Mouse (Mus musculus) adrenal gland, postnatal 0 days (tissue): ENCODE results near the gene 2310061I04Rik. TPM values are rescaled to one million over a fixed set of nuclear protein-coding genes. Genes with fewer than 3 reads are reported as not detected.

Experiments used
- microRNA-seq: library from miRNA; unstranded; fragments of <30 nt; microRNA quantifications from one replicate; pipeline ENCODE4, GENCODE M21; 2016; ENCODE audit warnings: borderline replicate concordance; ENCODE audit not compliant: insufficient number of aligned reads
- polyA plus RNA-seq: library from polyadenylated mRNA; unstranded; fragments of >200 nt; fragmentation: Nextera tagmentation; extraction: Ambion mirVana; gene quantifications from 2 replicates; pipeline ENCODE4 v1.2.1, GENCODE M21; 2015

2310061I04Rik gene
- polyA plus RNA-seq: 13.8 and 19.1 TPM in 2 replicates

GRCm38 (mm10) chr17:35896781-35897643 is at the start of gene 2310061I04Rik:
TSS of gene 2310061I04Rik (minus strand) at chr17:35897431.

GRCm38 (mm10) chr17:35916297-35917142 is 19.3 kb upstream of the 2310061I04Rik start, which contains the start of the genes Mrps18b and Ppp1r10:
TSS of gene Mrps18b (minus strand) at chr17:35916389.
TSS of gene Ppp1r10 (plus strand) at chr17:35916434.

GRCm38 (mm10) chr17:35909919-35910369 is 12.7 kb upstream of the 2310061I04Rik start, which contains the start of gene Atat1:
TSS of gene Atat1 (minus strand) at chr17:35910075.

DNA sequence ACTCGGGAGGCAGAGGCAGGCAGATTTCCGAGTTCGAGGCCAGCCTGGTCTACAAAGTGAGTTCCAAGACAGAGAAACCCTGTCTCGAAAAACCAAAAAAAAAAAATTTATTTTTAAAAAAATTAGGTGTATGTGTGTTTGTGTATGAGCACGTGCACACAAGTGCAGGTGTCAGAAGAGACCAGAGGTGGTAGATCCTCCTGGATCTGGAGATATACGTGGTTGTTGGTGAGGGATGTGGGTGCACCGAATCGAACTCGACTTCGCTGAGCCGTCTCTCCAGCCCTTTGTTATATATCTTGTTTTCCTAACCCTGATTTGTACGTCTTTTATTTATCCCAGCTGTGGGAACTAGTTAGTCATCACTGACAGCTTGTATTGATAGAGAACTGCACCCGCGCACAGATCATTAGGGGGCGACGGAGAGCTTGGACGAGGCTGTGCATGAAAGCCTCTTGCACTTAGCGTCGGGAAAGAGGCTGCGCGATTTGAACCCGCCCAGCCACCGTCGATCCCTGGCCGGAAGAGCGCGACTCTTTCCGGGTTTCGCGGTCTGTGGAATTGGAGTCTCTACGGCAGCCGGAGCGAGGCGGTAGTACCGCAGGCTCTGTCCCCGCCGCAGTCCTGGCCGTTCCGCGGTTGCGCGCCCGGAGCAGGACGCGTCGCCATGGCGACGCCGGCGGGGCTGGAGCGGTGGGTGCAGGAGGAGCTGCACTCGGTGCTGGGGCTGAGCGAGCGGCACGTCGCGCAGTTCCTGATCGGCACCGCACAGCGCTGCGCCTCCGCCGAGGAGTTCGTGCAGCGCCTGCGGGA is 17.8 kb downstream of the 2310061I04Rik start, which contains the start of gene Dhx16:
TSS of gene Dhx16 (plus strand) at position 575 of the 813 bp plus-strand sequence.

GRCm38 (mm10) chr17:35865481-35866280 is 31.6 kb downstream of the 2310061I04Rik start, which contains the start of gene Ppp1r18:
TSS of gene Ppp1r18 (plus strand) at chr17:35865593.

DNA sequence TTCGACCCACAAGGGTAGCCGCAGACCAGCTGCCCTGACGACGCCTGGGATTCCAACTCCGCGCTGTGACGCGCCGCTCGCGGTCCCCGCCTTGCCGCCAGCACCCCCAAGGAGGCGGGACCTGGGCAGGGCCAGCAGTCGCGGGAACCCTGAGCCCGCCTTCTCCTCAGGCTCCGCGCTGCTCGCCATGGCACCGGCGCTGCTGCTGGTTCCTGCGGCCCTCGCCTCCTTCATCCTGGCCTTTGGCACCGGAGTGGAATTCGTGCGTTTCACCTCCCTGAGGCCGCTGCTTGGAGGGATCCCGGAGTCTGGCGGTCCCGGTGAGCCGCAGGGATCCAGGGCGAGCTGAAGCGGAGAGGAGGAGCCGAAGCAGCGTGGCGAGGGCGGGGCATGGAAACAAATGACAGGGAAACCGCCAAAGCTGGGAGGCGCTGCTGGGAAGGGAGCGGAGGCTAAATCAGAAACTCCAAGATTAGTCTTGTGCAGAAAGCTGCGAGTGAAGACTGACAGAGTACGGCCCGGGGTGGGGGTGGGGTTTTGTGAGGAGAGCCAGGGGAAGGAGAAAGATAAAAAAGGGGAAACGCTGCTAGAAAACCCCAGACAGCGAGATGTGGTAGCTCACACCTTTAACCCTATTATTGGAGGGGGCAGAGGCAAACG is 35.9 kb downstream of the 2310061I04Rik start, which contains the start of gene Nrm:
TSS of gene Nrm (plus strand) at position 121 of the 660 bp plus-strand sequence.

Small RNA genes lying within 50 kb of the gene (microRNA-seq; reads per million reads assigned to microRNA genes)
- gene Gm28033: not detected
- gene Mir1894: not detected

Other genes starting within 250 kb of the 2310061I04Rik start
- 6.7 and 11.2 TPM in 2 replicates for gene Vars2, start 229.8 kb downstream of the 2310061I04Rik start, polyA plus RNA-seq
- gene Gtf2h4, start 223.7 kb downstream of the 2310061I04Rik start, polyA plus RNA-seq: 18.4 and 28.4 TPM in 2 replicates
- gene Ddr1, start 192.8 kb downstream of the 2310061I04Rik start, polyA plus RNA-seq: 34.6 and 39.0 TPM in 2 replicates
- 22.9 and 31.0 TPM in 2 replicates for gene Ier3, start 75.7 kb downstream of the 2310061I04Rik start, polyA plus RNA-seq
- 82.1 and 88.2 TPM in 2 replicates for gene Flot1, start 74.2 kb downstream of the 2310061I04Rik start, polyA plus RNA-seq
- gene Tubb5, start 59.1 kb downstream of the 2310061I04Rik start, polyA plus RNA-seq: 314 and 519 TPM in 2 replicates
- gene Mdc1, start 55.9 kb downstream of the 2310061I04Rik start, polyA plus RNA-seq: 3.0 and 4.6 TPM in 2 replicates
- 19.3 and 27.9 TPM in 2 replicates for gene Nrm, start 36.1 kb downstream of the 2310061I04Rik start, polyA plus RNA-seq
- 22.2 and 26.9 TPM in 2 replicates for gene Ppp1r18, start 31.8 kb downstream of the 2310061I04Rik start, polyA plus RNA-seq
- 16.3 and 22.6 TPM in 2 replicates for gene Dhx16, start 17.6 kb downstream of the 2310061I04Rik start, polyA plus RNA-seq
- gene Atat1, start 12.6 kb upstream of the 2310061I04Rik start, polyA plus RNA-seq: 33.6 and 43.3 TPM in 2 replicates
- gene Mrps18b, start 19.0 kb upstream of the 2310061I04Rik start, polyA plus RNA-seq: 48.8 and 78.3 TPM in 2 replicates
- gene Ppp1r10, start 19.0 kb upstream of the 2310061I04Rik start, polyA plus RNA-seq: 14.8 and 22.8 TPM in 2 replicates
- gene Abcf1, start 72.3 kb upstream of the 2310061I04Rik start, polyA plus RNA-seq: 50.8 and 70.0 TPM in 2 replicates
- 32.3 and 38.9 TPM in 2 replicates for gene Gnl1, start 82.4 kb upstream of the 2310061I04Rik start, polyA plus RNA-seq
- 19.0 and 23.8 TPM in 2 replicates for gene Prr3, start 82.8 kb upstream of the 2310061I04Rik start, polyA plus RNA-seq
- gene H2-T24, start 123.1 kb upstream of the 2310061I04Rik start, polyA plus RNA-seq: 2.0 and 2.2 TPM in 2 replicates
- gene H2-T23, start 135.4 kb upstream of the 2310061I04Rik start, polyA plus RNA-seq: 47.7 and 51.8 TPM in 2 replicates
- gene H2-T22, start 145.3 kb upstream of the 2310061I04Rik start, polyA plus RNA-seq: 27.9 and 31.3 TPM in 2 replicates
- gene Gm6034, start 145.5 kb upstream of the 2310061I04Rik start, polyA plus RNA-seq: not detected in 2 replicates
- 0.47 TPM in 1 of 2 replicates, not detected in the other for gene Gm11127, start 160.9 kb upstream of the 2310061I04Rik start, polyA plus RNA-seq
- gene Gm19684, start 224.2 kb upstream of the 2310061I04Rik start, polyA plus RNA-seq: not detected in 2 replicates
- gene Gm7030, start 232.0 kb upstream of the 2310061I04Rik start, polyA plus RNA-seq: not detected in 2 replicates